Mouse (Mus musculus) E14TG2a.4 (cell line): ENCODE data around the gene Cnp.

Source experiments
- CTCF ChIP-seq: conservative IDR thresholded peaks from 2 replicates; pipeline ENCODE4 v1.5.1; 2014; ENCODE audit warnings: low read length
- POU5F1 ChIP-seq: IDR thresholded peaks from 2 replicates; pipeline ENCODE4 v1.6.1; 2014; ENCODE audit warnings: low read length, borderline replicate concordance

DNA sequence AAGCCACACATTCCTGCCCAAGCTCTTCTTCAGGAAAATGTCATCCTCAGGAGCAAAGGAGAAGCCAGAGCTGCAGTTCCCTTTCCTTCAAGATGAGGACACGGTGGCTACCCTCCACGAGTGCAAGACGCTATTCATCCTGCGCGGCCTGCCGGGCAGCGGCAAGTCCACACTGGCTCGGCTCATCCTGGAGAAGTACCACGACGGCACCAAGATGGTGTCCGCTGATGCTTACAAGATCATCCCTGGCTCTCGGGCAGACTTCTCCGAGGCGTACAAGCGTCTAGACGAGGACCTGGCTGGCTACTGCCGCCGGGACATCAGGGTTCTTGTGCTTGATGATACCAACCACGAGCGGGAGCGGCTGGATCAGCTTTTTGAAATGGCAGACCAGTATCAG is 1.6 kb downstream of the Cnp start:
- TF ChIP-seq CTCF (no peak), POU5F1 (no peak)
